Mouse (Mus musculus) erythroblast, embryonic 14.5 days (primary cell): ENCODE measurements around the gene Tnks2.

Experiments
- GATA1 ChIP-seq: IDR thresholded peaks from 2 replicates; pipeline ENCODE4 v1.6.1; 2012; ENCODE audit warnings: low read length, inconsistent platforms, mixed read lengths
- TAL1 ChIP-seq: IDR thresholded peaks from 3 replicates; pipeline ENCODE4 v1.6.1; 2012; ENCODE audit warnings: low read length, inconsistent platforms, mixed read lengths

GRCm38 (mm10) chr19:36932097-36932496 is 98.1 kb downstream of the Tnks2 start:
- TF ChIP-seq GATA1: no peak
- TF ChIP-seq TAL1: no peak
